Mouse (Mus musculus): ENCODE results near the gene Esm1.
"Not testable (repeated sequence)": the region's sequence is repeated elsewhere in the genome, so short reads cannot be mapped to it uniquely, and the experiment has no call there.

The Esm1 gene

GRCm38 (mm10) chr13:113242129-113242528 lies 32.7 kb downstream of the Esm1 start:
- DNase-seq, result no peak

- DNase-seq, result no peak
These were observed 35.6 kb downstream of the Esm1 start for GRCm38 (mm10) chr13:113245025-113245424.

GRCm38 (mm10) chr13:113252580-113252979 lies 43.1 kb downstream of the Esm1 start:
- DNase-seq, result not testable (repeated sequence)

GRCm38 (mm10) chr13:113256766-113257165 lies 47.3 kb downstream of the Esm1 start:
- no peak for DNase-seq

GRCm38 (mm10) chr13:113257190-113257589 lies 47.7 kb downstream of the Esm1 start:
- DNase-seq, result no peak

- DNase-seq, result no peak
These were observed 49.8 kb downstream of the Esm1 start for GRCm38 (mm10) chr13:113259237-113259636.

- no peak for DNase-seq
These were observed 53.4 kb downstream of the Esm1 start for GRCm38 (mm10) chr13:113262822-113263221.

- DNase-seq, result peak; percentile 69
These were observed 55.8 kb downstream of the Esm1 start for GRCm38 (mm10) chr13:113265257-113265656.

GRCm38 (mm10) chr13:113266495-113266951 lies 57.1 kb downstream of the Esm1 start:
- DNase-seq, result peak; percentile 88

- DNase-seq, result no peak
These were observed 57.7 kb downstream of the Esm1 start for GRCm38 (mm10) chr13:113267204-113267603.

Measured in lung, postnatal 14 days (tissue).